Mouse (Mus musculus) heart, embryonic 10.5 days (tissue): ENCODE results near the gene Psmb1. TPM values are rescaled to one million over a fixed set of nuclear protein-coding genes. Genes with fewer than 3 reads are reported as not detected.
"Not testable (repeated sequence)": the region's sequence is repeated elsewhere in the genome, so short reads cannot be mapped to it uniquely, and the experiment has no call there.

Experiments used
- DNase-seq: peaks from one replicate; pipeline ENCODE4 v3.0.0-alpha.2; 2017; ENCODE audit warnings: low spot score
- H3K27ac ChIP-seq: fragments of 300-500 bp; sonication (generic); 2 replicates; pipeline ENCODE4 v1.5.1; 2016; ENCODE audit warnings: mild to moderate bottlenecking
- H3K27me3 ChIP-seq: fragments of 300-500 bp; sonication (generic); 2 replicates; pipeline ENCODE4 v1.6.1; 2016; ENCODE audit warnings: mild to moderate bottlenecking; ENCODE audit not compliant: poor library complexity, insufficient read depth, severe bottlenecking
- H3K36me3 ChIP-seq: fragments of 300-500 bp; sonication (generic); 2 replicates; pipeline ENCODE4 v1.6.1; 2016; ENCODE audit warnings: mild to moderate bottlenecking, moderate library complexity
- H3K4me1 ChIP-seq: fragments of 300-500 bp; sonication (generic); 2 replicates; pipeline ENCODE4 v1.6.1; 2016; ENCODE audit warnings: mild to moderate bottlenecking
- H3K4me3 ChIP-seq: fragments of 300-500 bp; sonication (generic); 2 replicates; pipeline ENCODE4 v1.5.1; 2016; ENCODE audit warnings: mild to moderate bottlenecking, moderate library complexity
- H3K9me3 ChIP-seq: fragments of 300-500 bp; sonication (generic); 2 replicates; pipeline ENCODE4 v1.6.1; 2016; ENCODE audit warnings: mild to moderate bottlenecking, moderate library complexity
- WGBS: fragments of 180-500 bp; shearing (Covaris S2); methylation state at CpG from one replicate; pipeline ENCODE4 v1.1.7; 2016; 5-methylcytosine and 5-hydroxymethylcytosine counted together
- polyA plus RNA-seq: library from polyadenylated mRNA; unstranded; fragments of >200 nt; fragmentation: Nextera tagmentation; extraction: Ambion mirVana; gene quantifications from 2 replicates; pipeline ENCODE4 v1.2.1, GENCODE M21; 2016

Gene Psmb1
- polyA plus RNA-seq, 1 experiment from 2014 or later: 267 TPM

GRCm38 (mm10) chr17:15449606-15450005 lies 49.9 kb downstream of the Psmb1 start:
- Histone ChIP-seq H3K4me1 (no peaks in the 10 kb centered on the region), H3K4me3 (no peak overlapping the region), H3K27ac (no peak overlapping the region), H3K27me3 (no peaks in the 10 kb centered on the region), H3K9me3 (no peaks in the 10 kb centered on the region), H3K36me3 (no peaks in the 10 kb centered on the region)
- 77% methylated on average over 3 of the region's 3 CpGs for WGBS
- peak; percentile 30 for DNase-seq

- not testable (repeated sequence) for H3K9me3 ChIP-seq, H3K4me1 ChIP-seq, H3K36me3 ChIP-seq, H3K27ac ChIP-seq, H3K4me3 ChIP-seq, DNase-seq, H3K27me3 ChIP-seq
- 78% methylated on average over 6 of the region's 6 CpGs for WGBS
Measured at GRCm38 (mm10) chr17:15449144-15449543, 50.4 kb downstream of the Psmb1 start.

GRCm38 (mm10) chr17:15447831-15448230 lies 51.7 kb downstream of the Psmb1 start:
- H3K4me3 ChIP-seq: no peak overlapping the region
- H3K9me3 ChIP-seq: no peaks in the 10 kb centered on the region
- H3K27me3 ChIP-seq: no peaks in the 10 kb centered on the region
- WGBS: 71% methylated on average over 5 of the region's 5 CpGs
- DNase-seq: peak; percentile 25
- no peaks in the 10 kb centered on the region for H3K4me1 ChIP-seq
- H3K36me3 ChIP-seq: no peaks in the 10 kb centered on the region
- H3K27ac ChIP-seq: no peak overlapping the region

- DNase-seq: peak; percentile 57
- Histone ChIP-seq H3K27ac (no peak overlapping the region), H3K4me1 (peaks cover 14% of the 10 kb centered on the region), H3K36me3 (no peaks in the 10 kb centered on the region), H3K9me3 (no peaks in the 10 kb centered on the region), H3K4me3 (no peak overlapping the region), H3K27me3 (no peaks in the 10 kb centered on the region)
- 62% methylated on average over 3 of the region's 3 CpGs for WGBS
Measured at GRCm38 (mm10) chr17:15445421-15445820, 54.1 kb downstream of the Psmb1 start.

- peak; percentile 84 for DNase-seq
- Histone ChIP-seq H3K27ac (peak overlapping the region; percentile 78), H3K9me3 (no peaks in the 10 kb centered on the region), H3K4me3 (peak overlapping the region; percentile 37), H3K4me1 (peaks cover 22% of the 10 kb centered on the region), H3K27me3 (no peaks in the 10 kb centered on the region), H3K36me3 (no peaks in the 10 kb centered on the region)
- 3% methylated on average over 11 of the region's 11 CpGs for WGBS
Measured at GRCm38 (mm10) chr17:15440463-15441121, 59.0 kb downstream of the Psmb1 start.

- H3K36me3 ChIP-seq: no peaks in the 10 kb centered on the region
- WGBS: 52% methylated on average over 8 of the region's 8 CpGs
- peak overlapping the region; percentile 78 for H3K27ac ChIP-seq
- no peaks in the 10 kb centered on the region for H3K9me3 ChIP-seq
- H3K27me3 ChIP-seq: no peaks in the 10 kb centered on the region
- DNase-seq: no peak
- peaks cover 22% of the 10 kb centered on the region for H3K4me1 ChIP-seq
- 0 out of 2 replicates have a peak overlapping the region, but pooled peaks have one; percentile 37 for H3K4me3 ChIP-seq
Measured at GRCm38 (mm10) chr17:15440067-15440462, 59.5 kb downstream of the Psmb1 start.

GRCm38 (mm10) chr17:15434748-15435147 lies 64.8 kb downstream of the Psmb1 start:
- DNase-seq: no peak
- Histone ChIP-seq H3K4me3 (no peak overlapping the region), H3K9me3 (no peaks in the 10 kb centered on the region), H3K4me1 (peaks cover 7% of the 10 kb centered on the region; the same call in 1 of the 2 replicates), H3K27me3 (no peaks in the 10 kb centered on the region), H3K27ac (no peak overlapping the region), H3K36me3 (peaks cover 18% of the 10 kb centered on the region)
- WGBS: 65% methylated on average over 3 of the region's 3 CpGs

GRCm38 (mm10) chr17:15432036-15432435 lies 67.5 kb downstream of the Psmb1 start:
- Histone ChIP-seq H3K27ac (no peak overlapping the region), H3K27me3 (no peaks in the 10 kb centered on the region), H3K9me3 (no peaks in the 10 kb centered on the region), H3K4me3 (no peak overlapping the region), H3K4me1 (peaks cover 7% of the 10 kb centered on the region; the same call in 1 of the 2 replicates), H3K36me3 (peaks cover 42% of the 10 kb centered on the region)
- WGBS: 85% methylated on average over 3 of the region's 3 CpGs
- no peak for DNase-seq

- no peak overlapping the region for H3K4me3 ChIP-seq
- H3K27ac ChIP-seq: no peak overlapping the region
- H3K36me3 ChIP-seq: peaks cover 46% of the 10 kb centered on the region
- H3K9me3 ChIP-seq: no peaks in the 10 kb centered on the region
- no peaks in the 10 kb centered on the region for H3K27me3 ChIP-seq
- DNase-seq: no peak
- 89% methylated on average over 4 of the region's 4 CpGs for WGBS
- H3K4me1 ChIP-seq: peaks cover 7% of the 10 kb centered on the region; the same call in 1 of the 2 replicates
Measured at GRCm38 (mm10) chr17:15431551-15431950, 68.0 kb downstream of the Psmb1 start.

- no peaks in the 10 kb centered on the region for H3K9me3 ChIP-seq
- no peak overlapping the region for H3K27ac ChIP-seq
- peaks cover 48% of the 10 kb centered on the region for H3K36me3 ChIP-seq
- peaks cover 7% of the 10 kb centered on the region; the same call in 1 of the 2 replicates for H3K4me1 ChIP-seq
- DNase-seq: no peak
- H3K4me3 ChIP-seq: no peak overlapping the region
- WGBS: 63% methylated on average over 5 of the region's 5 CpGs
- no peaks in the 10 kb centered on the region for H3K27me3 ChIP-seq
Measured at GRCm38 (mm10) chr17:15431021-15431514, 68.5 kb downstream of the Psmb1 start.

GRCm38 (mm10) chr17:15429937-15430336 lies 69.6 kb downstream of the Psmb1 start:
- H3K27ac ChIP-seq: no peak overlapping the region
- H3K36me3 ChIP-seq: peaks cover 58% of the 10 kb centered on the region
- DNase-seq: no peak
- H3K9me3 ChIP-seq: no peaks in the 10 kb centered on the region
- WGBS: 60% methylated on average over 1 of the region's 1 CpGs
- no peaks in the 10 kb centered on the region for H3K27me3 ChIP-seq
- H3K4me1 ChIP-seq: peaks cover 7% of the 10 kb centered on the region; the same call in 1 of the 2 replicates
- H3K4me3 ChIP-seq: no peak overlapping the region

GRCm38 (mm10) chr17:15429451-15429850 lies 70.1 kb downstream of the Psmb1 start:
- no peaks in the 10 kb centered on the region for H3K27me3 ChIP-seq
- H3K4me1 ChIP-seq: peaks cover 7% of the 10 kb centered on the region; the same call in 1 of the 2 replicates
- 77% methylated on average over 6 of the region's 6 CpGs for WGBS
- no peaks in the 10 kb centered on the region for H3K9me3 ChIP-seq
- DNase-seq: no peak
- H3K36me3 ChIP-seq: peaks cover 61% of the 10 kb centered on the region
- no peak overlapping the region for H3K4me3 ChIP-seq
- H3K27ac ChIP-seq: no peak overlapping the region

GRCm38 (mm10) chr17:15425931-15426330 lies 73.6 kb downstream of the Psmb1 start:
- DNase-seq: no peak
- WGBS: 79% methylated on average over 3 of the region's 3 CpGs
- H3K36me3 ChIP-seq: peaks cover 81% of the 10 kb centered on the region
- H3K9me3 ChIP-seq: 0 out of 2 replicates have a peak, but pooled peaks cover 2% of the 10 kb centered on the region
- H3K27me3 ChIP-seq: no peaks in the 10 kb centered on the region
- H3K4me3 ChIP-seq: no peak overlapping the region
- no peak overlapping the region for H3K27ac ChIP-seq
- H3K4me1 ChIP-seq: peaks cover 6% of the 10 kb centered on the region; the same call in 1 of the 2 replicates
